Mouse (Mus musculus): ENCODE results near the gene A930033H14Rik.

A930033H14Rik gene

DNA sequence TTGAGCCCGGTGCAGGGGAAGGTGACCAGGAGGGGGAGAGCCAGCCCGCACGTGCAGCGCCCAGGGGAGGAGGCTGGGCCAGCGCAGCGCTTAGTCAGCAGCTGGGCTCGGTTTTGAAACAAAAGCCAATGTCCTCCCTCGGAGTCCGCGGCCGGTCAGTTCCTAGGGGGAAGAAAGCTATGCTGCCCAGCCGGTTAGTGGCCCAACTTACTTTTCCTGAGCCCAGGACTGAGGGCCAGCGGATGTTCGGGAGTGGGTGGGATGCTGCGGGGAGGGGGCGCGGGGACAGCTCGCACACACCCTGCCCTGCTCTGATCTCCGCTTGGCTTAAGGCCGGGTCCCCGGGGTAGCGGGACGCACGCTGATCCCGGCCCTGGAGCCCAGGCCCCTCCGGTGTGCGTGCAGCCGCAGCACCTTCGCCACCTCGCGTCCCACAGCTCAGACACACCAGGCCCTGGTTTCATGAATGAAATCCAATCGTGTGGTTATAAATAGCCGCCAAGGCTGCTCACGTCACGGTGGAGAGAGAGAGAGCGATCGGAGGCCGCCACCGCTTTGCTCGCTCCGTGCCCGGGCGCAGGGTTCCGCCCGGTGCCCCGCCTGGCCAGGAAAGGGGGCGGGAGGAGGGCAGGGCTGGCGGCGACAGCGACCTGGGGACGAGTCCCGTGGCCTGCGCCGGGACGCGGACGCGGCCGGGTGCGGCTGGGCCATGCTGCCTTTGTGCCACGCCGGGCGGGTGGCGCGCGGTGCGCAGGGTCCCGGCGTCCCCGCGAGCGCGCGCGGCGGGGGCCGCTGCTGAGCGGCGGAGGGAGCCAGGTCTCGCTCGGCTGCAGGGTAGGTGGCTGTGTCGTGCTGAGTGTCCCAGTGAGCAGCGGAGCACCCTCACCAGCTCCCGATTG lies at the start of gene A930033H14Rik:
A930033H14Rik (minus strand) TSS at position 557 of the 899 bp plus-strand sequence.
- DNase-seq (ENCODE audit: inconsistent age in 2 of 2, low spot score in 1 of 2) = peak; percentile 92 to 97

DNA sequence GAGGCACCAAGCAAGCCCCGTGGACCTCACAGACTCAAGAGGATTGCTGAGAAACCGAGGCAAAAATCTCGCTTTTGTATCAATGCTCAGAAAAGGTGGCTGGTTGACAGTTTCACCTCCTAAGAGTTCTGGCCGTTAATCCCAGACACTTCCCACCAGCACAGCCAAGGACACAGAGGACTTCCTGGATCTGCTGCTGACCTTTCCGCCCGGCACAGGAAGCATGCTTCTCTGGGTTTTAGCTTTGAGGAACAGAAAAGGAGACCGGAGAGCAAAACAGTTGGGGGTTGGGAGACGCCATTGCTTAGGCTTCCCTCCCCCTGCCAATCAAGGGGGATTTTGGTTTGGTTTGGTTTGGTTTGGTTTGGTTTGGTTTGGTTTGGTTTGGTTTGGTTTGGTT lies 47.0 kb upstream of the A930033H14Rik start:
- peak in 1 of 2 experiments; percentile 48 for DNase-seq (ENCODE audit: inconsistent age in 2 of 2, low spot score in 1 of 2)

DNA sequence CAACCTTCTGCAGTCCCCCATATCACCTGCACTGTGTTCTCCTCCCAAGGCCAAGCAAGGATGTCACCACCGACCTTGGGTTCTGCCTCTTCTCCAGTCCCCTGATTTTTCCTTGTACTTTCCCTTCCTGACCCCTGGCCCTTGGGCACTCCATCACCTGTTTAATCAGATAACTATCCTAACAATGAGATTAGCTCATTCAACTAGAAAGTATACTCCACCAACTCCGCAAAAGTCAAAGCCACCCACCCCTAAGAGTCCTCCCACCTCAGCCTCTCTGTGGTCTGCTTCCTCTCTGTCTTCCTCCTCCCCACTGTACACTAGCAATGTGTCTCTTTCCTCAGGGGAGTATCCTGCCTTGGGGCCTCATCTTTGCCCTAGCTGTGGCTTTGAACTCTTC lies 46.3 kb upstream of the A930033H14Rik start:
- DNase-seq (ENCODE audit: inconsistent age in 2 of 2, low spot score in 1 of 2) = peak in 1 of 2 experiments; percentile 47

DNA sequence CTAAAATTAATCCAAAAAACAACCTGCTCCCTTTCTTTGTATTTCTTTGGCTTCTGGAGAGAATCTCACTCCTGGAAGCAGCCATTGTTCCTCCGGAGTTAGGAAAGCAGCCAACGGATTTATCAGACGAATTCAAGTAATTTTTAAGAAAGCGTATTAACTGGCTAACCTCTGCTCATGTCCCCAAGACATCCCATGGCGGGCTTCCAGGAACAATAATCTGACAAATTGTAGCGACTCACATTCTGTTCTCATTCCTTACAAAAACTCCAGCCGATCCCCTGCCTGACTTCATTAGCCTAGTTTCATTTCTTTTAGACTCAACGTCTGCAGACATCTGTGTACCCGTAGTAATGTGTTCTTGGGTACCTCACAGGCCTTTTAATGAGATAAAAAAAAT lies 45.7 kb upstream of the A930033H14Rik start:
- DNase-seq (ENCODE audit: inconsistent age in 2 of 2, low spot score in 1 of 2) = peak; percentile 27 to 60

DNA sequence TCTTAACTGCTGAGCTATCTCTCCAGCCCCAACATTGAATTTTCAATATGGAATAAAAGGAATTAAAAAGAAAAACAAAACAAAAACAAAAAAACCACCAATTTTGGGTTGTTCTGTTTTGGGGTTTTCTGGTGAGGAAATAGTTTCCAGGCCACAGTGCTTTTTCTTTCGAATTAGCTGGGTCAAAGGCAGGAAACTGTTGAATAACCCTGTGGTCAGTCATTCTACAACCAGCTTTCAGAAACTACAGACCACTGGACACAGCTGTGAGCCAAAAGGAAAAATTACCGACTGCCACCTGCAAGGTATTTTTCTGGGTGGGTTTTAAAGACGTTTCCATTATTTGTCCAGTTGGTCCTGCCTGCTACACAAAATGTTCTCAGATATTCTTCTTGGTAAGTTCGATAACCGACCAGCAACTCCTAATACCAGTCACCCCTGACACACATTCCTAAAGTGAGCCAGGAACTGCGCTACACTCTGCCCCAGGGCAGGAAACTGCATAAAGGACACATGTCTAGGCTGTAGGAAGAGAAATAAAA lies 44.8 kb upstream of the A930033H14Rik start:
- no peak for DNase-seq (ENCODE audit: inconsistent age in 2 of 2, low spot score in 1 of 2)

DNA sequence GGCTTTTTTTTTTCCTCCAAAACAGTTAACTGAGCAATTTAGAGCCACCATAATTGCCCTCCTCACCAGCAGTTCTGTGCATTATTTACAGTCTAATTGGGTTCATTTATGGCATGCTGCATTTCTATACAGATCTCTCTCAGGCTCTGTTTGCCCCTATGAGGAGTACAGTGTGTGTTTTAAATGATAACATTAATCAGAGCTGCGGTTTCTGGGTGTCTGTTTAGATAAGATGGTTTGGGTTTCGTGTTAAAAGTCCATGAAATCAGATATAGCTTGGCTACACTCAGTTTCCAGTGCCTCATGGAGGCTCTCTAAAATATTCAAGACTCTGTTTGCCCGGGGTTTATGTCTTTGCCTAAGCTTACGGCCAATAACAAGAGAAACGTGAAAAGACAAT lies 42.7 kb upstream of the A930033H14Rik start:
- DNase-seq (ENCODE audit: inconsistent age in 2 of 2, low spot score in 1 of 2) = no peak

DNA sequence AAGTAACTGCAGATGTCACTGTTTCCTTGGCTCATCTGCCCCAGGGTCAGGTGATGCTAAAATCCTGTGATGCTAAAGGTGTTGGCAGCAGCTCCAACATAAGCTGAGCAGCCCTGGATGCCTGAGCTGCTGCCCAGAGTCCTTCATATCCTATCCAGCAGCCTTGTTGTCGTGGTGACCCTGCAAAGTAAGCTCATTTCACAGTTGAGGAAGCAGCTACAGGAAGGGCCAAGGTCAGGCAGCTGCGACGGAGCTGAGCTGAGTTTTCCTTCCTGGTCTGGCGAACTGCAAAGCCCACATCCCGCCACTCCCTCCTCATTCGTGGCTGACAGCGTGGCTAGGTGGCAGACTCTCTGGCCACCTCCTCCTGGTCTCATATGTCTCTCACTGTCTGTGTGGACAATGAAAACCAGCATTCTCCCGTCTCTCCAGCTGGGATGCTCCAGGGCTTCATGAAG lies 41.5 kb upstream of the A930033H14Rik start:
- DNase-seq (ENCODE audit: inconsistent age in 2 of 2, low spot score in 1 of 2) = peak; percentile 71 to 81

DNA sequence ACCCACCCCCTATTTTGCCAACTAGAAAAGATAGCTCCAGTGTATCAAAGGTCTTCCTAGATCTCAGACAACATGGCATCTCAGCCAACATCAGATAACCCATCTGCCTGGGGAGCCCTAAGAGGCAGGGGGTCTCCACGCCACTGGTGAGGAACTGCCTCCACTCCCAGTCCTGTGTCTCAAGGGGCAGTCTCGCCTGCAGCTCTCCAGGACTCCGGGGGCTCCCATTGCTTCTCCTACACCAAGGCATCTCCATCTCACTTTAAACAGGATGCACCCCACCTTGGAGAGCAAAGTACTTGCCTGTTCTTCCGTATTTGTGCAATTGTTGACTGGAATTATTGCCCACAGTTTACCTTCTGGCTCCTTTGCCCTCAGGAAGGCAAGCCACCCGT lies 40.8 kb upstream of the A930033H14Rik start:
- DNase-seq (ENCODE audit: inconsistent age in 2 of 2, low spot score in 1 of 2) = no peak

DNA sequence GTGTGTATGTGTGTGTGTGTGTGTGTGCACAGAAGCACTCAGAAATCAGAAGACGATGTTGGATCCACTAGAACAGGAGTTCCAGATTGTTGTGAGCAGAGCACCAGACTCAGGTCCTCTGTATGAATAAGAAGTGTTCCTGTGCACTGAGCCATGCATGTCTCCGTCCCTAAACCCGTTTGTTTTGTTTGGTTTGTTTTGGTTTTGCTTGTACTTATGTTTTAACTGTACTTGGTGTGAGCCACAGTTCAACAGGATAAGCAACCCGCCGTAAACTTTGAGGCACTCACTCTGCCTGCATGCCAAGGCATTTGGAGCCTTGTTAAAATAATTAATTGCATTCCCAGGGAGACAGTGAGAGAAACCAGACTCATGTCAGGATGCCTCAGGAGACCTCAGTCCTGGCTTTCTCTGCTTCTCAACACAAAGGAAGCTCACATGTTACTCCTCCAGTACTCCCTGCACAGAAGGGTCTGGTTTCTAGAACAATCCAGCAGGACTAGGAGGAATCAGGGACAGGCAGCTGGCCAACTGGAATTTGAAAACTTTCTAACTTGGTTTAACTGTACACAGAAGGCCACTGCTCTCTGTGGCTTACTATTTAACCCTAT lies 40.3 kb upstream of the A930033H14Rik start:
- no peak for DNase-seq (ENCODE audit: inconsistent age in 2 of 2, low spot score in 1 of 2)

DNA sequence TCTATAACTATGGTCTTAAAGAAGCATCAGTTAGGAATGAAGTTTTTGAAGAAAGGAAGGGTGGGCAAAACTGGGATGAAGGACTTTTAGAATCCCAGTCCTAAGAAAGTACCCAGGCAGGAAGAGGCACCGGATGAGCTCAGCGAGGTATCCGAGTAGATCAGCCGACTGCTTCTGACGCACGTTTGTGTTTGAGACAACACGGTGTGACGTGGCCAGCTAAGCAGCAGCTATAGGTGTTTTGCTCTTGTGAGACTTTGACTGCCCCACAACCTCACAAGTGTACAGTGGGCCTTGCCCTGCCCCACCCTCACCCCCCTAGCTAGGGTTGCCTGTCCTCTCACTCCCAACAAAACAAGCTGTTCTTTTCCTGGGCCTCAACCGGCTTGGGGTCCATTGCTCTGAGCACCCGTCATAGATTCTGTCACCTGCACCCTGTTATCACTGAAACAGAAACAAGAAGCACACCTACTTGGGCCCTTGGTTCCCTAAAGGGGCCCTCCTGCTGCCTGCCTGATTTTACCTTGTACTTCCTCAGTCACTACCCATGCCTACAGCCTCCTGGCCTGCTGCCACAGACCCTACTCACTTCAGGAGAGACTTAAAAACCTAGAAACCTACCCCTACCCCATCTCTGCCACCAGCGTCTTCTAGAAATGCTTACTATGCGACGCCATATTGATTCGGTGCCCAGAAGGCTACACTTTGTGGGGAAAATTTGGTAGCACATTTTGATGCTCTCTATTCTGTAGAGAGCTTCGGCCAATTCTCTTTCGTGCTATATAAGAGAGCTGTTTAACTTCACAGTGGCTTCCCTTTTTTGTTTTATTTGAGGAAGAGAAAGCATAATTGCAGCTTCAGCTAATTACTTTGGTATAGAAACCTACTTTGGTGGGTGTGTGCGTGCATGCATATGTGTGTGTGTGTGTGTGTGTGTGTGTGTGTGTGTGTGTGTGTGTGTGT lies 39.5 kb upstream of the A930033H14Rik start:
- DNase-seq (ENCODE audit: inconsistent age in 2 of 2, low spot score in 1 of 2) = no peak

DNA sequence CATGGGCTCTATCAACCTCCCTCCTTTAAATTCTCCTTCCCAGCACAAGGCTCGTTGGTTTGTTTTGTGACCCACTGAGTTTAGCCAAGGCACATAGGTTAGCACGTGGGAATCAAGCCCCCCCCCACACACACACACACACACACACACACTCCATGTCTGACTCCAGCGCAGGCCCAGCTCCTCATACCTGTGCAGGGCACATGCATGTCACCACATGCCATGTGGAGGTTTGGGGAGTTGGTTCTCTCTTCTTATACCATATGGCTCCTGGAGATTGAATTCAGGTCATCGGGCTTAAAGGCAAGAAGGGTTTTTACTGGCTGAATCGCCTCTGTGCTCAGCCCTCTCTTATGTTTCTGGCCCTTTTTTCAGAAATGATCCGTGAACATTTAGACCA lies 38.4 kb upstream of the A930033H14Rik start:
- no peak for DNase-seq (ENCODE audit: inconsistent age in 2 of 2, low spot score in 1 of 2)

DNA sequence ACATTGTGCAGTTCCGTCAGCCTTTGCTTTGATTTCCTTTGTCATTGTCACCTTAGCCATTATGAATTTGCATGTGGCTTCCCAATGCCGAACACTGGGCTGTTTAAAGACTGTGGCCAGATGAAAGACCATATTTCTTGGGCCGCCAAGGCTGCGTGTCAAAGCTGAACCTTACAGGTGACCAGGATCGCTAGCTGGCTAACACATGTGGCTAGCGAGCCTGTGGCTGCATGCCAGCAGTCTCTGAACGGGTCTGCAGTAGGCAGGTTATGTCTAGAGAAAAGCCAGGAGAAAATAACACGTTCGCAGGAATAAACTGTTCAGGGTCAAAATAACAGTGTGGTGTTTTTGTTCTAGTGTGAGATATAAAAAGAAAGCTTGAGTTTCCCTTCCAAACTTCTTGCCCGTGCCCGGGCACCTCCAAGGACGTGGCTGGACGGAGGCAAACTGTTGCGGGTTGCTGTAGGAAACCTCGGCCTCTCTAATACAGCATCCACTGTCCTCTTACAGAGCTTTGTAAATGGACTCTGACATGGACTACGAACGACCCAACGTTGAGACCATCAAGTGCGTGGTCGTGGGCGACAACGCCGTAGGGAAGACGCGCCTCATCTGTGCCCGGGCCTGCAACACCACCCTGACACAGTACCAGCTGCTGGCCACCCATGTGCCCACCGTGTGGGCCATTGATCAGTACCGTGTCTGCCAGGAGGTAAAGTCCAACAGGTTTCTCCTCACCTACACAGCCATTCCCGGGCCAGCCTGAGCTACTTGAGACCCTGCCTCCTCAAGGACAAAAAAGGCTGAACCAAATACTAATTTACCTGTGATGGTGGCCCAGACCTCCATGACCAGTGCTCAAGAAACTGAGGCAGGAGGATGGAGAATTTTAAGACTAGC lies 35.6 kb upstream of the A930033H14Rik start:
- peak in 1 of 2 experiments; percentile 63 for DNase-seq (ENCODE audit: inconsistent age in 2 of 2, low spot score in 1 of 2)

DNA sequence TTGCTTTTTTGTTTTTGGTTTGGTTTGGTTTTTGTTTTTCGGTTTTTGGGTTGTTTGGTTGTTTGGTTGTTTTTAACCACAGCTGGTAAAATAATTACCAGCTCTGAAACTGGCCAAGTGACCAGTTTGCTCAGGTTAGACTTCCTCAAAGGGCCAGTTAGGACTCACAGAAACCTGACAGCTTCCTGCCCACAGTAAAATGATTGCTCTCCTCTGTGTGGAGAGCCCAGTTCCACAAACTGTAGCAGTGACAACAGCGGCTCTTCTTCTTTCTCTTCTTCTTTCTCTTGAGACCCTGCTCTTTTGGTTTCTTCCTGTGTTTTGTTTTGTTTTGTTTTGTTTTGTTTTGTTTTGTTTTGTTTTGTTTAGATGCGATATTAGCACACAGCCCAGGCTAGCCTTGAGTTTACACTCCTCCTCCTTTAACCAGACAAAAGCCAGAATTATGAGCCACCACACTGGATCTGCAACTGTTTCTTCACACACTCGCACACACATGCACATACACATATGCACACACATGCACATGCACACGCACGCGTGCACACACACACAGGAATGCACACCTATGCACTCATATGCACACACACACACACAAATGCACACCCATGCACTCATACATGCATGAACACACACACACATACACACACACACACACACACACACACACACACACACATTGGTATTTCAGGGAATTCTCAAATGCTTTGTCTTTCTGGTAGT lies 34.6 kb upstream of the A930033H14Rik start:
- no peak for DNase-seq (ENCODE audit: inconsistent age in 2 of 2, low spot score in 1 of 2)

DNA sequence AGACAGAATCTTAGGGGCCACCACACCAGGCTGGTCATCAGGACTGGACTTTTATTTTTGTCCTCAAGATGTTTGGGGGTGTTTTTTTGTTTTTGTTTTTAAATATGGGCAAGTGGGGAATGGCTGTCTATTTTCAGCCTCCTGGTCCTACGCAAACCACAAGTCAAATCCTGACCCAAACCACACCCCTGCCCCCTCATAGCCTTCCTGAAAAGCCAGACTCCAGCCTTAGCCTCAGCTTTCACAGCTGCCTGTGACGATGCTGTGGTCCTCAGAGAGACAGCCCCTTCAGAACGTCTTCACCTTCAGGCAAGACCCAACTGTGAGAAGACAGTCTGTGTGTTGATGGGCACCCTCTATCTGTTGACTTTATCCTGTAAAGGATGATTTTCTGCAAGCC lies 33.9 kb upstream of the A930033H14Rik start:
- DNase-seq (ENCODE audit: inconsistent age in 2 of 2, low spot score in 1 of 2) = no peak

DNA sequence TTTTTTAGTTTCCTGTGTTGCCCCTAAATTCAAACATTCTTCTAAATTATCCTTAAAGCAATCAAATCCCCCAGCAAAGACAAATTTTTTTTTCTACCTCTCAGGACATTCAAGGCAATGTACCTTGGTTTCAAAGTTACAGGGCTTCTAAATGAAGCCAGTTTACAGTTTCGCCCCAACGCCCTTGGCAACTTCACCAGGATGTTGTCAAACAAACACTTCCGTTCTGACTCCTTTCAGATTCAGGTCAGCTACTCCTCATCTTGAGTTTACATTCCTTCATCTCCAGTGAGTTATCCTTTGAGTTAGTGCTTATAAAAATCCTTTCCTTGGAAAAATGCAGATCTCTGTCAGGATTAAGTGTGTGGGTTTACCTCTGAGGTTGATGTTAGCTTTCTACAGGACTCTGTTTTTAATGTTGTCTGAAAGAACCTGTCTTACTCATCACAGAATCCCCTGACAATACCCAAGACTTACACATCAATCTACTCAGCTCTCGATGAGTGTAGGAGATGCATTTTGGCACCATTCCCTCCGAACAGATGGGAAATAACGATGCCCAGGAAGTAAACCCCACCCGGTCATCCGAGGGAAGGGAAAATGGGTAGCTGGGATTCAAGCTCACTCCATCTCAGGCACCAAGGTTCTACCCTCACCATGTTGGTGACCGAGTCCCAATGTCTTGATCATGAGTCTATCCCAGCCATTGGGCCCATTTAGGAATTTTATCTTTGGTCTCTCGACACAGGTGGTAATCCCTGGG lies 33.2 kb upstream of the A930033H14Rik start:
- no peak for DNase-seq (ENCODE audit: inconsistent age in 2 of 2, low spot score in 1 of 2)

DNA sequence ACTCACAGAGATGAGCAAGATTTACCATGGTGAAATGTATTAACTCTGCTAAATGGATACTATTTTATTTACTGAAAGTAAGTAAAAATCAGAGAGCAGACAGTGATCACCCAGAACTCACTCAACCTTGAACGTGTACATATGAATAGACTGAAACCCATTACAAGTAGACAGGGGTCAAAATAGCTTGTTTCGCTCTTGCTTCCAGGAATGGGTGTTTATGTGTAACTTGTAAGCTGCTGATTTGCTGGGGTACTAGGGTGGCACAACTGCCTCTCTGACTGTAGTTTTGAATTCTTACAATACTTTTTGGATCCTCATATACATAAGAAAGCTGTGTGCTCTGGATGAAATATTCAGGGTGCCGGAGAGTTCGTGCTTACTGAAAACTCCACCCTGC lies 32.3 kb upstream of the A930033H14Rik start:
- no peak for DNase-seq (ENCODE audit: inconsistent age in 2 of 2, low spot score in 1 of 2)

DNA sequence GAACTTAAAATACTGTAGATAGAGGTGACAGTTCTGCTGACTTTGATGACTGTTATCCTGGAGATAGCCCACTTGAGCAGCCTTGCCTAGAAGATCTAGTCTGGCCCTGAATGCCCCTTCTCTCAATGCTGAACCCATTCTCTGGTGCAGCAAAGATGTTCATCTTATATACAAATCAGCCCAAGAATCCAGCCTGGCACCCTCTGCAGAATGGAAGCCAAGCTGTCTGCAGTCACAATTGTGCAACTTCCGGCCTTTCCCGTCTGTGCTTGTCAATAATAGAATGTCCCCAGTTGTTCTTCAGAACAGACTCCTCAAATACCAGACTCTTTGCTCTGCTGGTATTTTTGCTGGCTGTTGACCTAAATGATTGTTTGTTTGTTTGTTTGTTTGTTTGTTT lies 27.6 kb upstream of the A930033H14Rik start:
- DNase-seq (ENCODE audit: inconsistent age in 2 of 2, low spot score in 1 of 2) = peak in 1 of 2 experiments; percentile 61

DNA sequence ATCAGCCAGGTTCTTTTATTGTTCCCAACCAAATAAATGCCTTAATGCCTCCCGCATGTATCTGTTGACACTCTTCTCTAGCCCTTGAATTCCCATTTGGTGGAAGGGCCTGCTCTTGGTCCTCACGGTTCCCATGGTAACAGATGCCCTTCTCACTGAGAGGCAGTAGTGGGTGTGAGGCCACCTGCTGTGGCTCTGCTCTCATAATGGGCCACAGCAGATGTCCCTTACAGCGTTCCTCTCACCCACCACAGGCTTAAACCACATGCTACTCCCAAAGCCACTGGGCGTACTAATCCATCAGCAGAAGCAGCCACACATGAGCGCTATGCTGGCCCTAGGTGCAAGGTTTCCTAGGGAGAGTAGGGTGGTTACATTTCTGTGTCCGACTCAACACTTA lies 25.4 kb upstream of the A930033H14Rik start:
- no peak for DNase-seq (ENCODE audit: inconsistent age in 2 of 2, low spot score in 1 of 2)
